Mouse (Mus musculus) 416B (cell line): ENCODE data around the gene Sfn.

Source experiments
- DNase-seq: peaks from one replicate; pipeline ENCODE4 v3.0.0; 2011; ENCODE audit warnings: low read depth

Gene Sfn

GRCm38 (mm10) chr4:133577983-133578382 lies 24.0 kb downstream of the Sfn start:
- DNase-seq, result no peak

DNA sequence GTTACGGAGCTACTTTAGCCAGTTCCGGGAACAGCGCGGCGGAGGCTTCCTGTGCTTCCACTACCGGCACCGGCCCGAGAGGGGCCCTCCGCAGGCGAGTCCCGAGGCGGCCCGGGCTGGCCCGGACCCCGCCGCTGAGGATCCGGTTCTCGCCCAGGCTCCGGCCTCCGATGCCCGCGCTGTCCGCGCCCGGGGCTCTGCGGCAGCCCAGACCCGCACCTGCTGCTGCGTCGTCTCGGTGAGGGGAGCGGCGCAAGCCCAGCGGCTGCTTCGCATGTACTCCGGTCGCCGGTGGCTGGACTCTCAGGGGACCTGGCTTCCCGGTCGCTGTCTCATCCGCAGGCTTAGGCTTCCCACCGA lies 27.1 kb downstream of the Sfn start:
- no peak for DNase-seq

- DNase-seq, result peak; percentile 94
Observed at GRCm38 (mm10) chr4:133574070-133574842, 27.7 kb downstream of the Sfn start, which contains the start of gene Gpatch3. Gene Gpatch3 (plus strand): TSS chr4:133574745.

DNA sequence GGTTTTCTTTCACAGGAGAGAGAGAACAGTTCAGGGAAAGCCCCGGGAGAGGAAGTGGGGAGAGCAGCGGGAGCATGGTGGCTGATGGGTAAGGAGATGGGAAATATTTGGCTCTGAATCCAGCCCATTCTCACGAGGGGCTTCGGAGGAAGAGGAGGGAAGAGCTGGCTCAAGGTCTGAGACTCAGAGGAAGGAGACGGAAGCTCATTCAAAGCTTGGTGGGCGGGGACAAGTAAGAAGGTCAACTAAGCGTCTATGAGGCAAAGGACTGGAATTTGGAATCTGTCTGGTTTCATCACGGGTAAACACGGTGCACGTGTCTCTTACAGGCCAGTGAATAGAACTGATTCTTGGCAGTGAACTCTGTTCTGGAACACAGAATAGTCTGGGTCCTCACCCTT lies 31.9 kb downstream of the Sfn start:
- DNase-seq, result peak; percentile 29

DNA sequence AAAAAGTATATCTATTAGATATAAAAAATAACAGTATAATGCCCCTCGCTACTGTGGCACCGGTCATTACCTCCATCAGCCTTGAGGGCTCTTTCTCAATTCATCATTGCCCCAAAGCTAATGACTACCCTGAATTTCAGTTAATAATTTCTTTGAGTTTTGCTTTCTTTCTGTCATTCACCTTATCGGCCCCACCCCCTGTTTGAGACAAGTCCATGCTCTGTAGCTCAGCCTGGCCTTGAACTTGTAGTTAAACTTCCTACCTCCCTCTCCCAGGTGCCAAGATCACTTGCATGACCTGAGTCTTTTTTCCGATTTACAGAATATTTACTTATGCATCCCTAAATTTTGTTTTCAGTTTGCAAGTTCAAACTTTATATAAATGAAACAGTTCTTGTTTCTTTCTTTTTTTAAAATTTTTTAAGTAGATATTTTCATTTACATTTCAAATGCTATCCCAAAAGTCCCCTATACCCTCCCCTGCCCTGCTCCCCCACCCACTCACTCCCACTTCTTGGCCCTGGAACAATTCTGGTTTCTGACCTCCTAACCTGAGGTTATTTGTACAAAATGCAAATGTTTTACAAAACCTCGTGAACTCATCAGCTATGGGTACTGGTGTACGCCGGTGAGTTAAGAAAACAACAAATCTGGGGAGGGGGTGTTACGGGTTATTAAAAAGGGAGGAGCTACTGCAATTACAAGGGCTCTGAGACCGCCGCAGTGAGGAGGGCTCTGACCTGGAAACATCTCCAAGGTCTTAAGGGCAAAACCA lies 32.5 kb downstream of the Sfn start:
- DNase-seq, result no peak

GRCm38 (mm10) chr4:133567251-133567650 lies 34.7 kb downstream of the Sfn start:
- DNase-seq, result no peak

- peak; percentile 91 for DNase-seq
Observed at GRCm38 (mm10) chr4:133563123-133563571, 38.8 kb downstream of the Sfn start.

- no peak for DNase-seq
Observed at GRCm38 (mm10) chr4:133561622-133562021, 40.3 kb downstream of the Sfn start.

- DNase-seq, result peak; percentile 30
Observed at GRCm38 (mm10) chr4:133559846-133560245, 42.1 kb downstream of the Sfn start.

DNA sequence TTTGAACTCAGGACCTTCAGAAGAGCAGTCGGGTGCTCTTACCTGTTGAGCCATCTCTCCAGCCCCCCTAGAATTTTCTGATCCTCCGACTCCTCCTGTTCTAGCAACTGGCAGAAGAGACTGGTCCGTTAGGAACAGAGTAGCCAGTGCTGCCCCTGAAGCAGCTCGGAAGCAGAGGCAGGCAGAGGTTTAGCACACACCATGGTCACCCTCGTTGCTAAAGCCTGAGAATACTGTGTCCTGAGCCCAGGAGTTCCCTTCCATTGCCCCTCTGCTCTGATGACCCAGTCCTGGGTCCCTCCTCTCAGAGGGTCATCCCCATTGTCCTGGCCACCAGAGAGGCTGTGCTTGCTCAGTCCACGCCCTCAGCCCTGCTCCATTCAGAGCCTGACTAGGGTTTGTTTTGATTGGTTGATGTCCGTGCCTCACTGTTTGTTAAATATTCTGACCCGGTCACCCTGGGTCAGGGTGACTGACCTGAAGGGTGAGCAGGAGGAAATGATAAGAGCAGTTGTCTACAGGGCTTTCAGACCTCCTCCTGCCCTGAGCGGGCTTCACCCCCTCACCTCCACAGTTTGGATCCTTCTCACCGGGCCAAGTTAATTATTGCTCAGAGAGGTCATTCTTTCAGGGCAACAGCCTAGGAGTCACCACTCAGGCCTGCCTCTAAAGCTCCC lies 44.8 kb downstream of the Sfn start:
- no peak for DNase-seq

DNA sequence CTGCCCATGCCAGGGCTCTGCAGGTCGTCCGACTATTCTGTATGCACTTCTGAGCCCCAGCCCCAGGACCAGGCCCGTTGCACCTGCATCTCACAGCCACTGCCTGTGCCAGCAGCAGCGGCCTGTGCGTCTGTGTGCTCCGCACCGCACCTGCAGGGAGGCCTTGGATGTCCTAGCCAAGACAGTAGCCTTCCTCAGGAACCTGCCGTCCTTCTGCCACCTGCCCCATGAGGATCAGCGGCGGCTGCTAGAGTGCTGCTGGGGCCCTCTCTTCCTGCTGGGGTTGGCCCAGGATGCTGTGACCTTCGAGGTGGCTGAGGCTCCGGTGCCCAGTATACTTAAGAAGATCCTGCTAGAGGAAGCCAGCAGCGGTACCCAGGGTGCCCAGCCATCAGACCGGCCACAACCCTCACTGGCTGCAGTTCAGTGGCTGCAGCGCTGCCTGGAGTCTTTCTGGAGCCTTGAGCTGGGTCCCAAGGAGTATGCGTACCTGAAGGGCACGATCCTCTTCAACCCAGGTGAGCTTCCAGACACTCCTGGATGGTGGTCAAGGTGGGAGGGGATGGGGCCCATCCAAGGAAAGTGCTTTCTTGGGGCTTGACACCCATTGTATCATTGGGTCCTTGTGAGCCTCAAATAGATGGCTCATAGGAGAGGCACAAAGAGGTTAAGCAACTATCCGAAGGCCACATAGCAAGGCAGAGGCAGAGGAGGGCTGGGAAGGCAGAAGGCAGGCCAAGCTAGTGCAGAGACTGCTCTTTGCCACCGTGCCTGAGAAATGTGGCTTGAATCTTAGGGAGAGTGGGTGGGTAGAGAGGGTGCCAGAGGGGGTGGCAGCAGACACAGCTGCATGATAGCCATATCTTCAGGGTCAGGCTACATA lies 48.3 kb downstream of the Sfn start:
- DNase-seq, result no peak

GRCm38 (mm10) chr4:133552768-133553447 lies 49.1 kb downstream of the Sfn start, which contains the start of gene Nr0b2:
Gene Nr0b2 (plus strand): TSS chr4:133553376.
- peak; percentile 88 for DNase-seq

- DNase-seq, result no peak
Observed at GRCm38 (mm10) chr4:133552029-133552428, 49.9 kb downstream of the Sfn start.
